Mouse (Mus musculus): Measurements from ENCODE around the gene Prelp.

Prelp gene

DNA sequence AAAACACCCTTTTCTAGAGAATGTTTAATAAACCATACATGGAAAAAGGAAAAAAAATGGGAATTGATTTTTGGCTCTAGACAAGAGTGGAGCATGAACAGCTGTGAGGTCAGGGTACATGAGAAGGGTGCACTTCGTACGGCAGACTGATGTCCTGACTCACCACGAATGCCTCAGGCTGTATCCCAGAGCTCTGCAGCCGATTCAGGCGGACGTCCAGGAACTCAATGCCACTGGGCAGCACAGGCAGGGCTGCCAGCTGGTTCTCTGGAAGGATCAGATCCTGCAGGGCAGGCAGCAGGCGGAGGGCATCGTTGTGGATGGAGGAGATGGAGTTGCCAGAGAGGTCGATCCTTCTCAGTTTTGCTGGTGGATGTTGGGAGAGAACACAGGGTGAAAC is 20.4 kb downstream of the Prelp start:
- DNase-seq (ENCODE audit: low read depth, low spot score) = no peak

DNA sequence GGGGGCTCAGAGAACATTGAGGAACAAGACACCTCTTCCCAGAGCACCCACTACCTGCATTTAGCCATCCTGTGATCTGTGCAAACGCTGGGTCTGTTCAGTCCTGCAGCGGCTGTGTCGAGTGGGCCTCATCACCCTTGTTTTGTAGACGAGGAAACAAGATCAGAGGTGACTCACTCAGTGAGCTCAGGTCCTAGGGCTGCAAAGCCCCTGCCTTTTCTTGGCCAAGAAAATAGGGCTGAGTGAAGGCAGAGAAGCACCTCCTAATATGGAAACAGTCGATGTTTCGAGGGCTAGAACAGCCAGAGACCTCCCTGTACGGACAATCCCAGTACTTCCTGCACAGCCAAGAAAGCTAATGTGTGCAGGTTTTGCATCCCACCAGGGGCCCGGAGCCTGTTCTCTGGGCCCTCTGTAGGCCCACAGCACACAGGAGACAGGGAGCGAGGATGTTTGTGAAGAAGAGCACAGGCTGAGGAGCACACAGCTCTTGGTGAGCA is 22.1 kb downstream of the Prelp start:
- no peak for DNase-seq (ENCODE audit: low read depth, low spot score)

DNA sequence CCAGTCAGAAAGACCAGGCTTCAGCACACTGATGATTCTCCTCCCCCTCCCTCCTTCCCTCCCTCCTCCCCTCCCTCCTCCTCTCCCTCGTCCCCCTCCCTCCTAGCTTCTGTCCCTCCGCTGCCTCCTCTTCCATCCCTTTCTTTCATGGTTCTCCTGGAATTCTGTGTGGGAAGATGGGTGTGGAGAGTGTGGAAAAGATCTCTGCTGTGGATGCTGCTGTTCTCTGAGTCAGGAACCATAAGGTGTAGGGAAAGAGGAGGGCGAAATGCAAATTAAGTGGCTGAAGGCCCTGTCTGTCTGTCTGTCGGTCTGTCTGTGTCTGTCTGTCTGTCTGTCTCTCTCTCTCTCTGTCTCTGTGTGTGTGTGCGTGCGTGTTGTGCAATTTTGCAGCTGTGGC is 23.9 kb downstream of the Prelp start:
- no peak for DNase-seq (ENCODE audit: low read depth, low spot score)

DNA sequence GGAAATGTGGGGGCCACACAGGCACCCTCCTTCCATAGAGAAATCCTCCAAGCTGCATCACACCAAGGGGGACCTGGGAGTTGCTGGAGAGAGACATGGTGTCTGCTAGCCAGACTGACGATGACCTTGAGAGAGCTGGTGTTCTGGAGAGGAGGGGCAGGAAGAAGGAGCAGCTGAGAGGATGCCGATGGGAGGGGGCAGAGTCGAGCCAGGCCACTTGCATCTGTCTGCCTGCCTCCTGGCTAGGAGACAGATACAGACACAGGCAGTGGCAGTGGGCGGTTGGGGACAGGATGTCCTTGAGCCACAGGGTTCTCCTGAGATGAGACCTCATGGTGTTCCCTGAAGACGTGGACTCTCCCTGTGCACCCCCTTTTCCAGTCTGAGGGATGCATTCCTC is 29.7 kb downstream of the Prelp start:
- DNase-seq (ENCODE audit: low read depth, low spot score) = peak; percentile 68

DNA sequence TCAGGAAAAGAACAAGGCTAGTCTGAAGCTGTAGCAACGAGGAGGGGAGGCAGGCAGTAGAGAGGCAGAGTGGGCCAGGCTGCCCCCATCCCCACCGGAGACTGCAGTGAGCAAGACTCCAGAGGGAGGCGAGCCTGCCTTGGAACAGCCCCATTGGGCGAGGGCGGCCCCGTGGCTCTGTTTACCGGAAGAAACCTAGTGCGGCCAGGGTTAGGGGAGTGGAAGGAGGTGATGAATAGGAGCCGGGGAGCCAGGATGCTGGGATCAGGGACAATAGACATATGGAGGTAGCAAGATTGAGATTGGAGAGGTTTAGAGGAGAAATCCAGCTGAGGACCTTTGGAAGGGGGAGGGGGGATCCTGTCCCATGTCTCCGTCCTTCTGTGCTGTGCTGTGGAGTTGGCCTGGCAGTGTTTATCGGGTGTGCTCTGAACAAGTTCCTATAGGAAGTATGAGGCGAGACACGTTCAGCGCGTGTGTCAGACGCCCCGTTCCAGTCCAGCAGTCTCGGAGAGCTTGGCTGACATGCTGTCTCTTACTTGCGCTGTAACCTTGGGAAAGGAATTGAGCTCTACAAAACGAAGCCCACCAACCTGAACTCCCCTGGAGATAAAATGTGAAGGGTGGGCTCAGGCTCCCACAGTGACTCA is 31.1 kb downstream of the Prelp start:
- DNase-seq (ENCODE audit: low read depth, low spot score) = peak; percentile 52

DNA sequence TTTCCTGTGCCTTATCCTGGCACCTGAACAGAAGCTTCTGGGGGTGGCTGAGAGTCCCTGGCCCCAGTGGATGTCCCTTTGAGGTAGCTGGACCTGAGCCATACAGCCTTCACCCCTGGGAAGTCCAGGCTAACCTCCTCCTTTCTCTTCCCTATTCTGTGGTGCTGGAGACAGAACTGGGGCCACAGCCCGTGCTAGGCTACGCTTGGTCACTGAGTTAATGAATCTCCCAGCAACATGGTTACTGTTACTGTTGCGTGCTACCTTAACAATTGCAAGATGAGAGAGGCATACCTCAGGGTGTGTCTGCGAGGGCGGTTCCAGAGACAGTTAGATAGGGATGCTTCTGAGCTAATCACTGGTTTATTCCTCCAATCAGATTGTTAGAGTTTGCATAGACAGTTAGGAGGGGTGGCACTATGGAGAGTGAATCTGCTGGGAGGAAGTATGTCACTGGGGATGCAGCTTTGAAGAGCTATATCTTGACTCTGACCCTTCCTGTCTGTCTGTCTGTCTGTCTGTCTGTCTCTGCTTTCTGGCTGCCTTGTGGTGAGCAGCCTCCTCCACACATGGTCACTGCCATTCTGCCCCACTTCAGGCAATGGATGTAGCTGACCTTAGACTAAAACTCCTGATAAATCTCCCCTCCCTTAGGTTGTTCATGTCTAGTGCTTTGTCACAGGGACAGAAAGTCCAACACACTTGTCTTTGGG is 33.5 kb downstream of the Prelp start:
- DNase-seq (ENCODE audit: low read depth, low spot score) = no peak

DNA sequence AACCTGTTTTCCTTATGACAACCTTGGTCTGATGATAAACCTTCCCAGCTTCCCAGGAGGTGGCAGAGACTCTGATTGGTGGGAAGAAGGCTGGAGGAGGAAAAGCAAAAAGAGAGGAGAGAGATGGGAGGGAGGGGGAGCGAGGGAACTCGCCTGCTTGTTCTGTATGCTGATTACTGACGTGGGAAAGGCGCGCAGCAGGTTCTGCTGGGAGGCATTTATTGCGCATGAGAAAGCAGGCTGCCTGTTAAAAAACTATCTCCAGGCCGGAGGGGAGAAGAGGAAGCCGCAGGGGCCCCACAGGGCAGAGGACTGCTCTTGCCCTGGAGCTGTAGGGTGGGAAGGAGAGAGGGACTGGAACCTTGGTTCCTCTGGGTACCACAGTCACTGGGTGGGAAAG is 34.2 kb downstream of the Prelp start:
- peak; percentile 55 for DNase-seq (ENCODE audit: low read depth, low spot score)

DNA sequence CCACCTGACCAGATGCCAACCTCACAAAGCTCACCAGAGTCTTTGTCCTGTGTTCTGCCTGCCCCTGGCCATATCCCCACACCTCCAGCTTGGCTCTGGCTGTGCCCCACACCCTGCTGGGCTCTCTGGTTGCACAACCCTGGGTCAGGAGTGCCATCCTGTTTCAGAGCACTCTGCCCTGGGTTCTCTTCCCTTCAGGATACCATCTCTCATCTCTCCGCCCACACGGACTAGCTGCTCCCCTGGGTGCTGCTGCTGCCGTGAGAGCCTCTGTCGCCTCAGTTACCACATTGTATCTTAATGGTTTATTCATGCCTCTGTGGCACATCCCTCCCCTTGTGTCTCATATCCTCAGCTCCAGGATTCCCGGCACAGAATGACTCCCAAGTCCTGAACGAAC is 34.8 kb downstream of the Prelp start:
- DNase-seq (ENCODE audit: low read depth, low spot score) = no peak

DNA sequence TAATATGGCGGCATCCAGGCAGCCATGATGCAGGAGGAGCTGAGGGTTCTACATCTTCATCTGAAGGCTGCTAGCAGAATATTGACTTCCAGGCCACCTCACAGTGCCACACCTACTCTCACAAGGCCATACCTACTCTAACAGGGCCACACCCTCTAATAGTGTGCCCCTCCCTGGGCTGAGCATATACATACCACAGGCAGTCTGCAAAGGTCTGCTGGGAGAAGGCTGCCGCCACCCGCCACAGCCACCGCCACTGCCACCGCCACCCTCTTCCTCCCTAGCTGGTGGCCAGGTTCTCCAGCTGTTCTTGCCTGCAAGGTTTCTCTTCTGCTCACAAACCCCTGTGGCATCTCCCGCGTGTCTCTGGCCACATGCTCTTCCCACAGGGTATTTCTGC is 35.4 kb downstream of the Prelp start:
- peak; percentile 78 for DNase-seq (ENCODE audit: low read depth, low spot score)

DNA sequence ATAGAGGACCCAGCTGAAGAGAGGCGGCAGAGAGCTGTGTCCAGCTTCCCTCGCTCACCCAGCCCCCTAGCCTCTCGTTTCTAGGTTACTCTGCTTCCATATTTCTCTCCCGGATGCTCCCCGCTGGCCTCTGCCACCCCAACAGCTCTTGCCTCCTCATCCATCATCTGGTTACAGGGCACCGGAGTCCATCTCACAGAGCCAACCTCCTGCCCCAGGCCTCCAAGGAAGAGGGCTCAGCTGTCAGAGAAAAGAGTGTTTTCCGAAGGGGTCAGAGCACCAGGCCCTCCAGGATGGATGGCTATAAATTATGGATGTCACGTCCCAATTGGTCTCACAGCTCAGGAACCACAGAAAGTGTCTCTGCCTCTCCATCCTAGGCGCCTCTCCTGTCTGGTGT is 36.5 kb downstream of the Prelp start:
- no peak for DNase-seq (ENCODE audit: low read depth, low spot score)

DNA sequence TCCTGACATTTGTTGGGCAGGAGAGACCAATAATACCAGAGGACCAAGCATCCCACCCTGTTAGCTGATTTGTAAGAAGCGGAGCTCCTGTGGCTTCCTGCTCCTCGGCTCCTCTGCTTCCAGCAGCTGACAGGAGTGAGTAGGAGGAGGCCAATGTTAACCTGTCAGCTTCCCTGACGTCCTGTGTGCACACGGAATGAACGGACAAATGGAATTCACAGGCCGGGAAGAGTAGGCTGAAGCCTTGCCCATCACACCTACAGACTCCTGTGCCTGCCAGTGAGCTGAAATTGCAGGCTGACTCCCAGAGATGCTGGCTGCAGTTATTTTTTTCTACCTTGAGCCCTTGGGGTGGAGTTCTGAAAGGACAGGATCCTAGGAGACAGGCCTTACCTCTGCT is 37.1 kb downstream of the Prelp start:
- DNase-seq (ENCODE audit: low read depth, low spot score) = no peak

DNA sequence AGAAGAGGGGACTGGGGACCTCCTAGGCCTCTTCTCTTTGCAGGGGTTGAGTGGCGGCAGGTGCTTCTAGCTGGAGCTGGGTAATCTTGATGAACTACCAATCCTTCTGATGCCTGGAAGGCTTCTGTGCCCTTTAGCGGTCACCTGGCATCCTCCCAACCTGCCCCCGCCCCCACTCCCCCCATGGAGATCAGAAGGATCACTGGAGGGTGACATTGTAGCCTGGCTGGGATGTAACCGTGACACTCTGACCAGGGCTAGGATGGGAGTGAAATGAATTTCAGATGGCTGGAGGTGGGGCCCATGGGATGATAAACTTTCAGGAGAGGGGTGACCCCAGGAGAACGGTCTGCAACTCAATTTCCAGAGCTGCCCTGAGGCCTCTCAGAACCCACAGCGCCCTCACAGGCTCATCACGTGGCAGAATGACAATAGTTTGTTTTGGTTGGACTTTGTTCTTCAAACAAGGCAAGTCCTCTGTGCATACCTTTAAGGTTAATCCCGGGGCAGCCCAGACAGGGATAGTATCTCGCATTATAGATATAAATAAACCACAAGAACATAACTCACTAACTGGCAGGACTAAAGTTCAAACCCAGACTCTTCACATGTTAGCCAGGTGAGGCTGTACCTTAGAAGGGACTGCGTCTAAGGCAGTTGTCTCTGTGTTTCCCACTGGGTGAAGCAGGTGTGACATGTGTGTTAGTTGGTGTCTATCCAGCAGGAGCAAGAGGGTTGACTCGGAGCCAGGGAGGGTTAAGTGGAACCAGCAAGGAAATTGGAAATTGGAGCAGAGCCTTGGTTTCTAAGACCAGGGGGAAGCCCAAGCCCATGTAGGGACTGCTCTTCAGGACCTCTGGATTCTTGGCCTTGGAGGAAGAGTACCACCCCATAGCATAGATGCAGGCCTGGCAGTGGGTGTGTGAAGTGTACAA is 38.7 kb downstream of the Prelp start:
- DNase-seq (ENCODE audit: low read depth, low spot score) = no peak

DNA sequence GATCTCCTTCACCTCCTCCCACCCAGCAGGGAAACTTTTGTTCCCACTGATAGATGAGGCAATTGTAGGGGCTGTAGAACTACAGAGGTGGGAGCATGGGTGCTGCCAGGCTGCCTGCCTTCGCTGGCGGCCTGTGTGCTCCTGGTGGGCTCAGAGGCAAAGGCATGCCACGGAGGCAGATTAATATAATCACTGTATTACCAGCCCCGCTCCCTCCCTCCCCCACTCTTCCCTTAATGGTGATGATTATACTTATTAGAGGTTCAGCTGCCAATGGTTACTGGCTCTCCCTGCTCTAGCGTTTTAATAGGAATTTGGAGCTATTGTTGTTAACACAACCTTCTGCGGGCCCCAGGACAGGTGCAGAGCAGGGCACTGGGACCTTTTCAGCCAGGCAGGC is 39.4 kb downstream of the Prelp start:
- no peak for DNase-seq (ENCODE audit: low read depth, low spot score)

DNA sequence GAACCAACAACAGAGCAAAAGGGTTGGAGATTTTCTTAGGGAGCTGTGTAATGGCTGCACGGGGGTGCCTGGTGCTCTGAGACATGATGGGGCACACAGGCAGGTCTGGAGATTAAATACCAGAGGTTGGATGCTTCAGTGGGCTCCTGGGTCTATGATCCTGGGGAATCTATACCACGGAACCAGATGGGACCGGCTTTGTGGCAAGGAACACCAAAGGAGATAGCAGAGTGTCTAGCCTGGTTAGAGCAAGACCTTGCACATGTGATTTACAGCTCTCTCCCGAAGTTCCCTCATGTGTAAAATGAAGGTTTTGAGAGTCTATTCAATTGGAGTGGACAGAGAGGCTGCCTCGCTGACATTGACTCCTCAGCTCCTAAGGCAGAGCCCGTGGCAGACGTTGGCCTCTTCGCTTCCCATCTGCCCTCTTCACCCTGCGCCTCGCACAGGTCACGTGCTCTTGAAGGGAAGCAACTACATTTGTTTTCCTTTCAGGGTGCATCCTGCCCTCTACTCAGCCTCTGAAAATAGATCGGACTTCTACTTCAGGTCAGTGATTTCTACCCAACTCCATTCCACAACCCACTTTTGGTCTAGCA is 42.3 kb downstream of the Prelp start:
- no peak for DNase-seq (ENCODE audit: low read depth, low spot score)

DNA sequence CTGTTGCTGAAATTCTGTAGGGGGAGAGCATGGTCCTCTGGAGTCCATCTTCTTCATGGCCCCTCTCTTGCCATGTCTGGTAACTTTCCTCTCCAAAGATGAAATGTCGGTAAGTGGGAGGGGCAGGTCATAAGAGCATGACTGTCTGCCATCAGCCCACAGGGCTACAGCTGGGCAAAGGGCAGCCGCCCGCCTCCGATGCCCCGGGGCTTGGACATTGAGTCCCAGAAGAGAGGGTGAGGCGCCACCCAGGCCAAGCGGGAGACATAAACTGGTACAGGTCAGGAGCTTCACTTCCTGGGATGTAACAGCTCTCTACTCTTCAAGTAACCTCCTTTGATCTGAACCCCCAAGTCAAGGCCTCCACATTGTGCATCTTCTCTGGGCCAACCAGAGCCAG is 44.3 kb downstream of the Prelp start:
- no peak for DNase-seq (ENCODE audit: low read depth, low spot score)

DNA sequence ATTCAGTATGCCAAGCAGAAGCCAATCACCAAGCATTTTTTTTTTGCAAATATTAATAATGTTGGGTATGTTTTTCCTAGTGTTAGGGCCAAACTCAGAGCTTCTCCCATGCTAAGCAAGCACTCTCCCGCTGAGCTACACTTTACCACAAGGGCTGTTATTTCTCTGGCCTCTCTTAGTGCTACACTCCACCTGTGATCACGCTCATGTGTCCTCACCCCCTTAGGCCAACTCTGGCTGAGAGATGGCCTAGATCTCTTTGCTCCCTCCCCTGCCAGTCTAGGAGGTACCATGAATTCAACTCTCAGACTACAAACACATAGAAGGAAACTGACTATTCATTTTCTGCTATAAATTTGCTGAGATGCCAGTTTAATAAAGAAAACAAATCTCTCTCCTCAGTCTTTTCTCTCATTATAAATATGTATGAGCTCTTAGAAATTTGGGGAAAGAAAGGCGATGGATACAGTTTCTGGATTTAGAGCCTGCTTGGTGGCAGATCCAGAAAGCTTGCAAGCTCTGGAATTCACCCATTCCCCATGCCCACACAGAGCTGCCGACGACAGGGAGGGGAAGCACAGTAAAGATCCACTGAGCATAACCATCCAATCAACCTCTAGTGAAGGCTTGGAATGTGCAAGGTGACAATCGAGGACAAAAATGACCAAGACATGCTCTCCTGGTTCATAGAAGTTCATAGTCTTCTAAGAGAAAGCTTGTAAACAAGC is 48.0 kb downstream of the Prelp start:
- no peak for DNase-seq (ENCODE audit: low read depth, low spot score)

DNA sequence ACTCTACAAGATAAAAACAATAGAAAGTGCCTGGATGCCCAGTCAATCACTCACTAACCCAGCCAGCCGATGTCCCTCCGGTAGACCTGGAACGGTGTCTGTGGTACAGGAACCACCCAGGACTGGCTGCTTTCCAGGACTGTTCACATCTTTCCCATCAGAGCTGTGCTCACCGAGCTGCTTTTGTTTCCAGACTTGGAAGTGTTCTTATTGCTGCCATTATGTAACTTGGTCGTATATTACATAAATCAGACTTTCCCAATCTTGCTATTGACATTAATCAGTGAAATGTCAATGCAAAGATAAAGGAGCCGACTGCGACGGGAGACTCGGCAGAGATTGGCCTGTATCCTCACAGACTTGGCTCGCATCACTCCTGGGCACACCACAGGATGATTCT is 50.0 kb downstream of the Prelp start:
- DNase-seq (ENCODE audit: low read depth, low spot score) = no peak

DNA sequence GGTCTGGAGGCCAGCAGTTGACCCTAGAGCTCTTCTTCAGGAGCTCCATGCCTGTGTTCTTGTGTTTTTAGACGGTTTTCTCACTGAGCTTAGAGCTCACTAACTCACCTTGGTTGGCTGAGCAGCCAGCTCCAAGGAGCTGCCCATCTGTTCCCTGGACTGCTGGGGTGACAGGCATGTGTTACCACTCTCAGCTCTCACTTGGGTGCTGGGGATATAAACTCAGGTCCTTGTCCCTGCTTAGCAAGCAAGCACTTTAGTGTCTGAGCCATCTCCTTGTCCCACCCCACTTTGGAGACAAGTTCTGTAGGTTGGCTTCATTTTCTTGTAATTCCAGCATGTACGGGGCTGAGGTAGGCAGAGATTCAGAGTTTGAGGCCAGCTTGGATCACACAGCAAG is 52.0 kb downstream of the Prelp start:
- DNase-seq (ENCODE audit: low read depth, low spot score) = no peak

DNA sequence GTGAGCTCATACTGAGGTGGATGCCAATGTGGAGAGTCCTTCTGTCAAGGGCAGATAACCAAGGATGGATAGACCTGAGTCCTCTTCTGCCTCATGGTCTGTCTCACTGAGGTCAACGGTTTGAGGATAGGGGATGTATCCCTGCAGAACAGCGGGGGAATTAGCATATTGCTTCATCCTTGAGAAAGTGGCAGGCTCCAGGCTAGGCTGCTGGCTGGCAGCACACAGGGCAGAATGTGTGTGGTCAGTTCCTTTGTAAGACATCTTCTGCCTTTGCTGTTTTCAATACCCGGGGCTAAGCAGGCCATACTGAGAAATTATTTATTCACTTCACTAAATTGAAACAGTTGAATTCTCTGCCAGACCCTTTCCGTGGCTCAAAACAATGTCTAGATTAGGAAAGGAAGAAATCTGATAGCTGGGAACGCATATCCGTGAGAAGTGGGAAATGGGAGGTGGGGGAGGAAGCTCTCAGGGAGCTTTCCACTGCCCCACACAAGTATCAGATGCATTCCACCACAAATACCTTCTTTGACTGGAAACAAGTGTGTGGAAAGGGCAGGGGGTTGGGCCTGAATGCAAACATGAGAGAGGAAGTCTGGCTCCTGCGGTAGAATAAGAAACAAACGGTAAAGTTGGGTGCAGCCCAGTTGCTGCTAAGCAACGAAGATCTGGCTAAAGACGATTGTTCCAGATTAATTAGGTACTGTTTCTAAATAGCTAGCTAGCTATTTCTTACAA is 57.8 kb downstream of the Prelp start:
- DNase-seq (ENCODE audit: low read depth, low spot score) = peak; percentile 36

DNA sequence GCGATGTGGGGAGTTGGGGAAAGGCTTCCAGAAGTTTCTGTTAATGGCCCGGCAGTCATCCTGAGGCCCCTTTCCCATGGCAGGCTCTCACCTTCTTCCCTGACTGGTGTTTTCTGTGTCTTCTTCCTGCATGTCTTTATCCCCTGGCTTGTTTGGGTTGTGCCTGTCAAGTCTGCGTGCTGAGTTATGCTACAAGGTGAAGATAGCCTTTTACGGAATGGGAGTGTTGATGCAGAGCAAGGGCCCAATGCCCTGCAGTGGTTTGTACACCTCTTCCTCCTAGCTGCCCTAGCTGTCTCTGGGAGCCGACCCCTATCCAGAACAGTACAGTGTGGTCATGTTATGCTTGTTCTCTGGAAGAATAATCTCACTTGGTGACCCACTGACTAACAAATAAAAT is 60.2 kb downstream of the Prelp start:
- DNase-seq (ENCODE audit: low read depth, low spot score) = no peak

All from ES-CJ7 (cell line).